Mouse (Mus musculus): ENCODE measurements around the gene Hba-a1.
"Not testable (repeated sequence)": the region's sequence is repeated elsewhere in the genome, so short reads cannot be mapped to it uniquely, and the experiment has no call there.

The Hba-a1 gene

DNA sequence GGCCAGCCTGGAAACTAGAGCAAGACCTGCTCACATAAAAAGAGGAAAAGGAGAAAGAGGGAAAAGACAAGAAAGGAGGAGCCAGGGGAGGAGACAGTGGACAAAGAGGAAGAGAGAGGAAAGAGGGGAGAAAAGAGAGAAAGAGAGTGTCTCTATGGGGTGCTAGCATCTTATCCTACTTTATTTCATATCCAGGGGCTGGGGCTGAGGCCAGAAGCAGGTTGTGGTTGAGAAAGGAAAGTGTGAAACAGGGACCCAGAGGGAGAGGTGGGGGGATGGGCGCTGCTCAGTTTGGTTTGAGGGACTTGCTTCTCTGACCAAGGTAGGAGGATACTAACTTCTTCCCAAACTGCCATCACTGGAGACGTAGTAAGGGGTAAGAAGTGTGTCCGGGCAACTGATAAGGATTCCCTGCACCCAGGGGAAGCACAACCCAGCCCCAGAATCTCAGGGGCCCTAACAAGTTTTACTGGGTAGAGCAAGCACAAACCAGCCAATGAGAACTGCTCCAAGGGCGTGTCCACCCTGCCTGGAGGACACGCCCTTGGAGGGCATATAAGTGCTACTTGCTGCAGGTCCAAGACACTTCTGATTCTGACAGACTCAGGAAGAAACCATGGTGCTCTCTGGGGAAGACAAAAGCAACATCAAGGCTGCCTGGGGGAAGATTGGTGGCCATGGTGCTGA is at the start of gene Hba-a1:
Gene Hba-a1, plus strand, starts transcription at position 421 of the 687 bp plus-strand sequence.
- not testable (repeated sequence) for DNase-seq (ENCODE audit: low spot score)

DNA sequence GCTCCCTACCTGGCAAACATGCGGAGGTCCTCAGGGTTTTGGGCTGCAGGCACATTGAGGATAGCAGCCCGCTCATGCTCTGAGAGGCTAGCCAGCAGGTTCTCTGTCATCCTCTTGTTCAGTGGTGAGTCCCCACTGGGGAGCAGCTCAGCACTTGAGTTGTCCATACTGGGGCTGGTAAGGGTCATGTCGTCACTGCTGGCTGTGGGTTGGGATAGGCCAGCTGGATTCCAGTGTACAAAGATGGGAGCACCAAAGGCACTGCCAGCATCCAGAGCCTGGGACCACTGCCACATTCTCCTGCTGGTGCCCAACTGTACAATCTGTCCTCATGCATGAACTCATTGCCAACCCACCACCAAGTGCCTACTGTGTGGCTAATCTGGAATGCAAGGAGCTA is 49.4 kb upstream of the Hba-a1 start:
- no peak for DNase-seq (ENCODE audit: low spot score)

DNA sequence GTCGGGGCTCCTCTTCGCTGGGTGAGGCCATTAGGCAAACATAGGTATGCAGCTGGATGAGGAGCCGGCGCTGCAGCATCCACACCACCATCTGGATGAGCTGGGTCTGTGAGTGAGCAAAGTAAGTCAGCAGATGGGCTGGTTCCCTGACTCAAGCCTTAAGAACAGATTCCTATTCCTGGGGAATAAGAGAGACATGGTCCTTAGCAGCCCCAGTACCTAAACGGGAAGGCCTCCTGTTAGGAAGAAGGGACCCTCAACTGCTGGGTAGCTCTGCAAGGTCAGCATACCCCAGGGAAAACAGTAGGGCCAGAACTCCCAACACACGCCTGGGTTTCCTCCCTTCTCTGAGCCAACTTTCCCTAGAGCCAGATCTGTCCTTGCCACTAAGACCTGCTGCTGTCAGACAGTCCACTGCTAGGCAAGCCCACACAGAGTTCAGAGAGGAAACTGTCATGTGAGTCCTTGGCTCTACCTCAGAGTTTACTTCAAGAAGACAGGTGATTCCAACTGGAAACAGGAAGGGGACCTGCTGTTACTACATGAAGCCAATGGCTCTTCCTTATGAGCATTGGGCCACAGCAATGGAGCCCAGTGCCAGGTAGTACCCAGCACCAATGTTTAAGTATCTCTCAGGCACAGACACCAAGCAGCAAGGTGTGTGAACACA is 48.4 kb upstream of the Hba-a1 start:
- no peak for DNase-seq (ENCODE audit: low spot score)

DNA sequence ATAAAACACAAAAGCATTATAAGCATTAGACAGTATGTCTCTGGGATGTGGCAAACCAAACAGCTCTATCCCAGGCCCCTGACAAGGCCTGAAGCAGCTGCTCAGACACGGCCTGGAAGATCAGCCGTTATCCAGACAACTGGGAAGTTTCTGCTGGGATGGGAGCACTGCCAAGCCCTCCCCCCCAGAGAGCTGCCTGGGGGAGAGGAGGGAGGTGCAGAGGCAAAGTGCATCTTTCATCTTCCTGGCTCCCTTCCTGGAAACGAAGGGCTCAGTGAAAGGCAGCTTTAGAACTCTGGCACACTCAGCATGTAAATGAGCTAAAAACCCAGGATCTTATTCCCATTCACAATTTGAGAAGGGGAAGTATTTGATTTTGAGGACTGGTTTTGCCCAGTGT is 47.7 kb upstream of the Hba-a1 start:
- DNase-seq (ENCODE audit: low spot score) = peak; percentile 77

DNA sequence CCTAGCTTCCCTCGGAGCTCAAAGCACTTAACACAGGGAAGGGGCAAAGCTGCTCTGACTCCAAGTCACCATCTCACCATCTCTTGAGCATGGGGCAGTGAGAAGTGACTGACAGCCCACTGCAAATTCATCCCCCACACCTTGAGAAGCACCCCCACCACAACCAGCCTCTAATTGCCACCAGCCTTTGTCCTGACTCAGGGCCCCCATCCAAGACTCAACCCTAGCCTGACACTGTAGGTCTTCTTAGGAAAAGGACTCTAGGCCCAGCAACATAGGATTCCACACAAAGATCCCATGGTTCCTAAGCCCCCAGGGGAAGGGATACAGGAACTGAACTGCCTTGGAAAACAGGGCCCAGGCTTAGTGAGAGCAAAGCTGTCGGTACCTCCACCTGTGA is 47.2 kb upstream of the Hba-a1 start:
- DNase-seq (ENCODE audit: low spot score) = no peak

DNA sequence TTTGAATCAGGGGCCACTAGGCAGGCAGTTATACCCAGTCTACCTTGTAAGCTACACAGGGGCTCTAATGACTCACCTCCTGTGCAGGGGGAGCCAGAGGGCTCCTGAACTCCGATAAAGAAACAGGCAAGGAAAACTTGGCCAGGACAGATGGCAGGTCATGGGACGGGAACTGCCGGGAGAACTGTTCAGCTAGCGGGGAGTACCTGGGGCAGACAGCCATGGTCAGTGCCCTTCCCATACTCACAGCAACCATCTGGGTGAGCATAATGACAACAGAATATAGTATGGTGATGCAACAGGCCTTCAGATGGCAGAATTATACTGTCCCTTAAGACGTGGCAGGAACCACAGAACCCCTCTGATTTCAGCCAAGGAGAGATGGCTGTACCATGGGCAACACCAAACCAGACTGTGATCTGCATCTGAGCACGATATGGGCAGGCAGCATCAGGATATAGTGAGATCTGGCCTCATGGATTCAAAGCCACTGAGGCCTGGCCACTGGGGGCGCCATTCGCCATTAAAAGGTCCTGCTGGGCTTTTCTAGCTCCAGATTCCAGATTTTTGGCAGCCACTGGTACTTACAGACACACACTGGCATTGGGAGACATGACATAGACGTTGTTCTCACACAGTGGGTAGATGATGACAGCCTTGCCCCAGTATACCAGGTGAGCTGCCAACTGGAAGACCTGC is 46.5 kb upstream of the Hba-a1 start:
- DNase-seq (ENCODE audit: low spot score) = peak; percentile 50

DNA sequence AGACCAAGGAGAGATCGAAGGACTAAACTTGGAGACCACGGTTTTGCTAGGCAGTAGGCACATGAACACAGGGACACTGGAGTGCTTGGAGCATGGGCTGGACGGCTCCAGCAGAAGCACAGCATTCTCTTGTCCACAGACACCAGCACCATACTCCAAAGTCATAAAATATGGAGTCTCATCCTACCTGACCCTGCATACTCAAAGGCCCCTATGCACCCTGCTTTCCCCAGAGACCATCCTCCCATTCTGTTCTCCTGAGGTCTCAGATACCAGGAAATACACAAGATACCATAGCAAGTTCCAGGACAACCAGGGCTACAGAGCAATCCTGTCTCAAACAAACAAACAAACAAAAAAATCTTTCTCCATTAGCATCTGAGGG is 45.9 kb upstream of the Hba-a1 start:
- no peak for DNase-seq (ENCODE audit: low spot score)

DNA sequence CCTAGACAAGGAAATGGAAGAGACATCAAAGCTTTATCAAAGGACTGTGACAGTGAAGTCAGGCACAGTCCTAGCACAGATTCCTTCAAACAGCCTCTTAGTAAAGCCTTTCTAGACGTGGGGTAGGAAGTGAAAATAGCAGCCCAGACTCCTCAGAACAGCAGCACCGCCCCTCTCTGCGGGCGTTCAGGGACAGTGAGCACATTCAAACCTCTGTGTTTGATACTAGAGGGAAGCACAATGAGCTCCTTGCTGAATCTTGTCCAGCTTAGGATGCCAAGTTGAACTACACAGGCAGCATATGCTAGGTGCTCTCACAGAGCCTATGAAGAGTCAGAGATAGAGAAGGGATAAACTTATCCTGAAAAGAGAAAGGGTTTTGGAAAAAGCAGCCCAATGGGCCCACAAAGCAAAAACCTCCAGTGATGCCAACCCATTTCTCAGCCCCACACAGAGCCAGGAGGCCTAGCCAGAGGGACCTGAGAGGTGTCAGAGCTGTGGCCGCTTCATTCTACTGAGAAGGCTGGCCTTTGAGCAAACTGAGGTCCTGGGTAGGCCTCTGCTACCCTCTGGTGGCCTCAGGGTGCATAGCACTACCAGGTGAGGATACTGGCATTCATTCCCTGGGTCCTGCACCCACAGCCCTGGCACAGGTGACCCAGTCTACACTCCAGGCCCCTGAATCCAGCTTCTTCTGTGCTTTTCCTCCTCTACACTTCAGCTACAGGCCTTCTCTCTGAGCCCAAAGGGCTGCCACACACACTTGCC is 45.0 kb upstream of the Hba-a1 start:
- peak; percentile 69 for DNase-seq (ENCODE audit: low spot score)

DNA sequence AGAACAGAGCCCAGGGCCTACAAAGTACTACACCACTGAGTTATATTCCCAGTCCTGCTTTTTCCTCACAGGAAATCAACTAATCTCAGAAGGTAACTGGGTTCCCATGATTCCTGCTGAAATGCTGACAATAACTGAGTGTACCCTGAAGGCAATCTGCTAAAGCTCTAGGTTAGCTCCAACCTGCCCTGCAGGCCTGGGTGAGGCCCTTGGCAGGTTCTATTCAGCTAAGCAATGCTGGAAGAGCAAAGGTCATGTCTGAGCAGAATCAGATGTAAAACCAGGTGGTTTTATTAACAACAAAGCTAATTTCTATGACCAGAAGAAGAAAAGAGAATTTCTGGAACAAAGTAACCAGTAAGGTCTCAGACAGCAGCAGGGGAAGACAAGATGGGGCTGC is 41.9 kb upstream of the Hba-a1 start:
- DNase-seq (ENCODE audit: low spot score) = no peak

- no peak for DNase-seq (ENCODE audit: low spot score)
These were observed 41.1 kb upstream of the Hba-a1 start for GRCm38 (mm10) chr11:32242209-32242608.

DNA sequence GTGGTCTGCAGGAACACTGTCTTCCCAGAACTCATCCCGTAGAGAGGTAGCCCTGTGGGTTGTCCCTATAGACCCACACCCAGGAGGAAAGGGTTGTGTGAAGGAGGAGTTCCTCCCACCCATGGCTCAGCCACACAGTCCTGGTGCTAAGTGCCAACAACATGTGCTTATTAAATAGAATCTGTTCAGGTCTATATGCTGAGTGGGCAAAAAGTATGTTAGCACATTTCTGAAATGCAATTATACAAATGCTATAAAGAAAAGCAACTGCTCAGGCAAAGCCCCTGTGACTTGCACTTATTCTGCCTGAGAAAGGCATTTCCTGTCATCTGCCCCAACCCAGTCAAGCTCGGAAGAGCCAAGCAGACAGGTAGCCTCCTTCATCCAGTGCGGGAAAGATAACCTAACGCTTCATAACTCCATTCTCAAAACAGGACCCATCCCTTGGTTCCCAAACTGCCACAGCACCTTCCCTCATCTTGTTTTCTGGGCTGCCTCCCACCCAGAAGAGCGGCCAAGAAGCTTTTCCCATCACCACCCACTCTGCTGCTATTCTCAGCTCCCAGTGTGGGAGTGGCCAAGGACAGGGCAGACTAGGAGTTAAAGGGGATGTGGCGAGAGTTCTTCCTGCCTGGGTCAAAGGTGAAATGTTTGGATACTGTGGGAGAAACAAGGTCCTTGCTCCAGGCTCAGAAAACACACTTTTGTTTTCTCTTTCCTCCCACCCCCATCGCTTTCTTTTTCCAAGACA is 39.9 kb upstream of the Hba-a1 start:
- DNase-seq (ENCODE audit: low spot score) = no peak

- DNase-seq (ENCODE audit: low spot score) = no peak
These were observed 39.2 kb upstream of the Hba-a1 start for GRCm38 (mm10) chr11:32244064-32244463.

DNA sequence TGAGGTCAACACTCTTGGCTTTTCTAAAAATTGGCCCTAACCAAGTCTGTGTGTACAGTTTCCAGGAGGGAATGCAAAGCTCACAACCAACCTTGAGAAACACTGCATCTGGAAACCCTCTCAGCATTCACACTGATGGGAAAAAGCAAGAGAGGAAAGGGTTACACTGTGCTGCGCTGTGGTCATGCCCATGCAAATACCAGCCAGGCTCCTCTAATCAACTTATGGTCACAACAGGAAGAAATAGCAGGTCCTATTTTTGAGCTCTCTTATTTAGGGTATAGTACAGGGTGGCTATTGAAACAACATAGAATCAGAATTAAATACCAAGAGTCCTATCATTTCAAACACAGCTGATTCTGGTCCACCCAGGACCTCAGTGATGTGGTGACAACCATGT is 38.7 kb upstream of the Hba-a1 start:
- DNase-seq (ENCODE audit: low spot score) = no peak

GRCm38 (mm10) chr11:32245614-32246013 is 37.7 kb upstream of the Hba-a1 start:
- DNase-seq (ENCODE audit: low spot score) = no peak

- no peak for DNase-seq (ENCODE audit: low spot score)
These were observed 36.2 kb upstream of the Hba-a1 start for GRCm38 (mm10) chr11:32247068-32247467.

- DNase-seq (ENCODE audit: low spot score) = no peak
These were observed 35.0 kb upstream of the Hba-a1 start for GRCm38 (mm10) chr11:32248350-32248749.

GRCm38 (mm10) chr11:32250880-32251763 is 32.2 kb upstream of the Hba-a1 start:
- no peak for DNase-seq (ENCODE audit: low spot score)

DNA sequence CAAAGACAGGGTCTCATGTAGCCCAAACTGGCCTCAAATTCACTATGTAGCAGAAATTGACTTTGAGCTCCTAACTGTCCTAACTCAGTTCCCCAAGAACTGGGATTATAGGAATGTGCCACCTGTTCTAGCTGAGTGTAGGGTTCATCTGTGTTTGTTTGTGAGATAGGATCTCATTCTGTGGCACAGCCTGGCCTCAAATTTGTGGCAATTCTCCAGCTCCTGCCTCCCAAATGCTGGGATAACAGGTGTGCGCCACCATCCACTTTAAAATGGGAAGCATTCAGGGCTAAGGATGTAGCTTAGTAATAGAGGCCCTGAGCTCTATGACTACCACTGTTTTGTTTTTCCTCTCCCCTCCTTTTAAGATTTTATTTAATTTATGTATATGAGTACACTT is 30.2 kb upstream of the Hba-a1 start:
- DNase-seq (ENCODE audit: low spot score) = no peak

GRCm38 (mm10) chr11:32256146-32256545 is 27.2 kb upstream of the Hba-a1 start:
- DNase-seq (ENCODE audit: low spot score) = no peak

GRCm38 (mm10) chr11:32256566-32256965 is 26.7 kb upstream of the Hba-a1 start:
- DNase-seq (ENCODE audit: low spot score) = no peak

All from ovary, postnatal 36 days (tissue).